Mouse (Mus musculus): ENCODE measurements around the gene Calcr. TPM values are rescaled to one million over a fixed set of nuclear protein-coding genes. Genes with fewer than 3 reads are reported as not detected.
A peak's percentile ranks its signal among the peaks of the same experiment; 100 is the strongest.

The Calcr gene
- 0.12 and 0.34 TPM in 2 replicates for polyA plus RNA-seq (2015; fragmentation: Nextera tagmentation; extraction: Ambion mirVana)

DNA sequence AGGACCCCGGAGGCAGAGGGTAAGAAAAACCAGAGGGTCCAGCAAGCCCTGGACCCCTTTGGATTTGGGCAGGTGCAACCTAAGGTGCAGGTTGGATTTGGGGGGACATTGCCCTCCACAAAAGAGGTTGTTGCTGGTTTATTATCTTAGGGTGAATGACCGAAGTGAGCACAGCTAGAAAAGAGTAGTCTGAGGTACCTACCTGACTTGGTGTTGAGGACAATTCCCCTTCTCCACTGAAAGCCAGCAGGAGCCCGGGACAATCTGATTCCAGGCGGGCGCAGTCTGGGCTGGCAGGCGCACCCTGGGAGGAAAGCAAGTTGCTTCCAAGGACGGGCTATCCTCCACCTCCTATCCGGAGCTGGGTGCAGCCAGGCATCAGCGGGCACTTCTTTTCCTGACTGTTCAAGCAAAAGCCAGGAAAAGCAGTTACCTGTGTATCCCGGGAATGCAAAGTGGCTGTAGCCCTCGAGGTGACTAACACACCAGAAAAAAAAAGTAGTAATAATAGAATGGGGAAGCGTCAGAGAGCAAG, at the start of gene Calcr:
Calcr (minus strand) TSS at position 485 of the 535 bp plus-strand sequence.
- peaks cover 30% of the 10 kb centered on the region for H3K27me3 ChIP-seq (ENCODE audit: control insufficient read depth, insufficient read depth, low read length)
- H3K36me3 ChIP-seq (ENCODE audit: control insufficient read depth, insufficient read depth, low read length) = no peaks in the 10 kb centered on the region
- ATAC-seq (ENCODE audit: insufficient read depth, low FRiP score) = no peak
- H3K4me2 ChIP-seq (ENCODE audit: low read depth, low read length) = peak within 1 kb of the TSS; percentile 91
- peak within 1 kb of the TSS; percentile 39 for H3K9ac ChIP-seq (ENCODE audit: low read length)
- no peaks in the 10 kb centered on the region for H3K9me3 ChIP-seq (replicated peaks; ENCODE audit: control insufficient read depth, low read length)
- H3K4me3 ChIP-seq (replicated peaks; ENCODE audit: low read length) = peak within 1 kb of the TSS; percentile 43
- H3K4me1 ChIP-seq (ENCODE audit: control insufficient read depth, insufficient read depth, low read length) = 0 out of 2 replicates have a peak, but pooled peaks cover 3% of the 10 kb centered on the region
- H3K27ac ChIP-seq (ENCODE audit: low read length) = no peak within 1 kb of the TSS
- WGBS = 4% methylated on average over 12 of the region's 12 CpGs

DNA sequence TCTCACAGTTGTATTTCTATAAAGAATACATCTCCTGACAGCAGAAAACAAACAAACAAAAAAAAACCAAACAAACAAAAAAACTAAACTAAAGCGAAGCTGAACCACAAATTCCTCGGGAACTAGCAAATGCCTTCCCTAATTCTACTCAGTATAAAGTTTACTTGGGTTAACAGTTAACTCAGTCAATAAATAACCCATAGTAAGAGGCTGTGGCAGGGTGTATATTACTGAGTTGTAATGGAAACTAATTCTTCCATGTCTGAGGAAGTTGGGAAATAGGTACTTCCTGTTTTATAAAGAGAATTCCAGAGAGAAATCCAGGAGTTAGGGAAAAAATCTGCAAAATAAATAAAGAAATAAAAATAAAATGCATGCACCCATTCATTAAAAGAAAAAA, 3.0 kb upstream of the Calcr start:
- Histone ChIP-seq H3K4me1 (ENCODE audit: control insufficient read depth, insufficient read depth, low read length) (0 out of 2 replicates have a peak, but pooled peaks cover 3% of the 10 kb centered on the region), H3K4me3 (replicated peaks; ENCODE audit: low read length) (no peak overlapping the region), H3K27ac (ENCODE audit: low read length) (no peak overlapping the region), H3K9ac (ENCODE audit: low read length) (no peak overlapping the region), H3K36me3 (ENCODE audit: control insufficient read depth, insufficient read depth, low read length) (no peaks in the 10 kb centered on the region), H3K9me3 (replicated peaks; ENCODE audit: control insufficient read depth, low read length) (no peaks in the 10 kb centered on the region), H3K4me2 (ENCODE audit: low read depth, low read length) (no peak overlapping the region), H3K27me3 (ENCODE audit: control insufficient read depth, insufficient read depth, low read length) (peaks cover 30% of the 10 kb centered on the region)
- WGBS = 59% methylated on average over 2 of the region's 2 CpGs
- no peak for ATAC-seq (ENCODE audit: insufficient read depth, low FRiP score)

DNA sequence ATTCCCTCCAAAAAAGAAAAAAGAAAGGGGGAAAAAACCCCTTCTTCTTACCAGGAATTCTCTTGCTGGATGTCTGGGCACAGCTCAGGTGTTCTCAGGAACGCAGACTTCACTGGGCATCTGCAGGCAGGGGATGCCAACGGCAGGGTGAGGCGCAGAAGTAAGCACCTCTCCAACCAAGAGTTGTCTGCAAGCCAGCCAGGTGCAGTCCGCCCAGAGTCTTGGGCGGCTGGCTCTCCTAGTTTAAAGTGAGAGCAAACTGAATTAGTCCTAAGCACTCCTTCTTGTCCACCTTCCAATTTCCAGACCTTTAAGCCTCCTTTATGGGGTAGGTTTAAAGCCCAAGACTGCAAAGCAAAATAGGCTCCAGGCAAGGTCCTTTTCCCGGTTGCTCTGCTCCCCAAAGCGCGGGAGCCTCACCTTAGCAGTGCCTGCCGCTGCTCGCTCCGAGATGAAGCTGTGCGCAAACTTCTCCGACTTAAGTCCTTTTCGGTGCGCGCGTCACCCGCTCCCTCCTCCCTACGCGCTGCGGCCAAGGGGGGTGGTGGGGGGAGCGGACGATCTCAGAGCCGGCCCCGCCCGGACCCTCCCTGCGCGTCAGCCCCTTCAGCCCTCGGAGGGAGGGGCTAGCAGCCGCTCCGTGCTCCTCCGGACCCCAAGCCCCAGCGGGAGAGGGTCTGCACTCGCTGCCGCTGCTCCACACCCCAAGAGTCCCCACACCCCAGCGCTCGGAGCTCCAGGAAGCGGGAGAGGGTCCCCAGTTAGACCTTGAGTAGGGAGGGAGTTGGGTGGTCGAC, 1.1 kb downstream of the Calcr start:
- 0 out of 2 replicates have a peak, but pooled peaks cover 3% of the 10 kb centered on the region for H3K4me1 ChIP-seq (ENCODE audit: control insufficient read depth, insufficient read depth, low read length)
- peak overlapping the region; percentile 91 for H3K4me2 ChIP-seq (ENCODE audit: low read depth, low read length)
- H3K9ac ChIP-seq (ENCODE audit: low read length) = peak overlapping the region; percentile 39
- ATAC-seq (ENCODE audit: insufficient read depth, low FRiP score) = no peak
- no peaks in the 10 kb centered on the region for H3K9me3 ChIP-seq (replicated peaks; ENCODE audit: control insufficient read depth, low read length)
- no peak overlapping the region for H3K27ac ChIP-seq (ENCODE audit: low read length)
- no peaks in the 10 kb centered on the region for H3K36me3 ChIP-seq (ENCODE audit: control insufficient read depth, insufficient read depth, low read length)
- H3K4me3 ChIP-seq (replicated peaks; ENCODE audit: low read length) = peak overlapping the region; percentile 43
- H3K27me3 ChIP-seq (ENCODE audit: control insufficient read depth, insufficient read depth, low read length) = peaks cover 30% of the 10 kb centered on the region
- WGBS = under 1% methylated on average over 38 of the region's 39 CpGs

DNA sequence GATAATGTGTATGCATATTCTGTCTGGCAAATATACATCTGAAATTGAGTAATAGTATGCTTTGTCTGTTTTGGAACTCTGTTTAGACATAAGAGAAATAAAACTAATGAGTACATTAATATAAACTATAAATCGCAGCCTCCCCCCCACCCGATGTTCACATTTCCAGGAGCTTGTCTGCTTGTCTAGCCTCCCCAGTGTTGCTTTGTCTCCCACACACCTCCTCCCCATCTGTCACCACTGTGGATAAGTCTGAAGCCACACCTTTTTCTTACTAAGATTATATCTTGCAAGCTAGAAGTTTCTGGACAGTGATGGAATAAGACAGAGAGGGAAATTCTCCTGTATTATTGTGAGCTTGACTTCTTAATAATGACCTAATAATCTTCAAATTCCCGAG, 12.9 kb downstream of the Calcr start:
- Histone ChIP-seq H3K4me2 (ENCODE audit: low read depth, low read length) (no peak overlapping the region), H3K4me1 (ENCODE audit: control insufficient read depth, insufficient read depth, low read length) (no peaks in the 10 kb centered on the region), H3K9me3 (replicated peaks; ENCODE audit: control insufficient read depth, low read length) (no peaks in the 10 kb centered on the region), H3K36me3 (ENCODE audit: control insufficient read depth, insufficient read depth, low read length) (no peaks in the 10 kb centered on the region), H3K27ac (ENCODE audit: low read length) (no peak overlapping the region), H3K4me3 (replicated peaks; ENCODE audit: low read length) (no peak overlapping the region), H3K27me3 (ENCODE audit: control insufficient read depth, insufficient read depth, low read length) (no peaks in the 10 kb centered on the region), H3K9ac (ENCODE audit: low read length) (no peak overlapping the region)
- ATAC-seq (ENCODE audit: insufficient read depth, low FRiP score) = no peak
- whole genome bisulfite sequencing = 75% methylated on average over 3 of the region's 3 CpGs

DNA sequence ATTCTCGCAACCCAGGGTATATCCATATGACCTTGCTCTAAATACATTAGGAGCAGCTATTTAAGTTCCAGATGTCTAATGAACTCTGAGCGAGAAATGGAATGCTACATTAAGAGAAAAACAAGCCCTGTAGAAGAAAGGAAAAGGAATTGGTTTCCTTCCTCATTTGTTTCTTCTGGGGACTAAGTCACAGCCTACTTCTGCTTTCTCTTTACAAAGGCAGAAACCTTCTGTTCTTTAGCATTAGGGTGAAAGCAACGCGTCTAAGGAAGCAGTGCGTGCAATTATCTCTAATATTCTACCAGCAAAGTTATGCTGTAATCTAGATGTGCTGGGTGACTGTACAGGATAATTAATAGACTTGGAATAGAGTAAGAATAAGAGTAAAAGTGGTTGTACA, 14.9 kb downstream of the Calcr start:
- H3K9me3 ChIP-seq (replicated peaks; ENCODE audit: control insufficient read depth, low read length) = no peaks in the 10 kb centered on the region
- no peak overlapping the region for H3K4me3 ChIP-seq (replicated peaks; ENCODE audit: low read length)
- WGBS = 77% methylated on average over 5 of the region's 5 CpGs
- no peak overlapping the region for H3K27ac ChIP-seq (ENCODE audit: low read length)
- no peaks in the 10 kb centered on the region for H3K4me1 ChIP-seq (ENCODE audit: control insufficient read depth, insufficient read depth, low read length)
- H3K27me3 ChIP-seq (ENCODE audit: control insufficient read depth, insufficient read depth, low read length) = no peaks in the 10 kb centered on the region
- no peak overlapping the region for H3K9ac ChIP-seq (ENCODE audit: low read length)
- no peak overlapping the region for H3K4me2 ChIP-seq (ENCODE audit: low read depth, low read length)
- no peaks in the 10 kb centered on the region for H3K36me3 ChIP-seq (ENCODE audit: control insufficient read depth, insufficient read depth, low read length)
- ATAC-seq (ENCODE audit: insufficient read depth, low FRiP score) = no peak

DNA sequence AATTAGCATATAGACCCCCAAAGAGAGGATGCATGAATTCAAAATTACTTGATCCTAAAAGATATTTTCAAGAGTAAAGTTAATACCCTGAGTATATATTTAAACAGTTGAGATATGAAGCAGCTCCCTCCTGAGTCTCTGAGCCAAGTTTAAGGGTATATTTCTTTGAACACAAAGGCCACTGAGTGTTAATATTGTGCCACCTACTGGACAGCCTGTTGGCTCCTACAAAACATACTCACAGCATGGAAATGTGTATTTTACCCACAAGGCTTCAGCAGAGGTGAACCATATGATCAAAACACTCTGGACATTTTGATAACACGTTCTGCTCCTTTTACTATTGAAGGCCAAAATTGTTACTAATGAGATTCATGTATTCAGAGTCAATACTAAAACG, 19.0 kb downstream of the Calcr start:
- H3K9ac ChIP-seq (ENCODE audit: low read length) = no peak overlapping the region
- H3K4me3 ChIP-seq (replicated peaks; ENCODE audit: low read length) = no peak overlapping the region
- no peak for ATAC-seq (ENCODE audit: insufficient read depth, low FRiP score)
- H3K36me3 ChIP-seq (ENCODE audit: control insufficient read depth, insufficient read depth, low read length) = no peaks in the 10 kb centered on the region
- H3K27ac ChIP-seq (ENCODE audit: low read length) = no peak overlapping the region
- no peaks in the 10 kb centered on the region for H3K4me1 ChIP-seq (ENCODE audit: control insufficient read depth, insufficient read depth, low read length)
- no peak overlapping the region for H3K4me2 ChIP-seq (ENCODE audit: low read depth, low read length)
- H3K9me3 ChIP-seq (replicated peaks; ENCODE audit: control insufficient read depth, low read length) = no peaks in the 10 kb centered on the region
- 42% methylated on average over 2 of the region's 2 CpGs for WGBS
- H3K27me3 ChIP-seq (ENCODE audit: control insufficient read depth, insufficient read depth, low read length) = no peaks in the 10 kb centered on the region

DNA sequence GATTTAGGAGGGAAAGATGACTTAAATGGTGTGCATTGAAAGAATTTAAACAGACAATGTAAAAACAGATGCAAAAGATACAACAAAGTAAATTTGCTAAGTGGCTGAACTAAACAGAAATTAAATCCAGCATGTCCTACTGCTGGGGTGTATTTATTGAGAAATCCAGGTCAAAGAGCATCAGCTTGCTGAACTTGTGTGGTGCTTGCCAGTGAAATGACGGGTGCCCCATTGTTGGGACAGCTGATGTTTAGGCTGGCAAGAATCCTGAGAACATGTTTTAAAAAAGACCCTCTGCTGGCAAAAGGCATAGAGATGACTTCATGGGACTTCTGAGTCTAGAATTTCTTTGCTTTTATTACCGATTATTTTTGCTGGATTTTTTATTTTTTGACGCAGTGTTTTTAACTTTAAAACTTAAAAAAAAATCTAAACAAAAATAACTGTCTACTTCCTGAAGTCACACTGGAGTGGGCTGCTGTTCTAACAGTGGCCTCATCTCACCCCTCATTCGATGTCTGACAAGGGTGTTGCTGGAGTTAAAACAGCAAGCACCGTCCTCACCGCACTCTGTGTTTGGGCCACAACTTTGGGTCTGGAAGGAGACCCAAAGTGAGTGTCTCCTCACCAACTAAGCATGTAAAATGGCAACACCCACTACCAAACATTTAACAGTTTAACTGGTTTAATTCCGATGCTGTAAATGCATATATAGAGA, 22.4 kb downstream of the Calcr start:
- Histone ChIP-seq H3K9me3 (replicated peaks; ENCODE audit: control insufficient read depth, low read length) (no peaks in the 10 kb centered on the region), H3K4me1 (ENCODE audit: control insufficient read depth, insufficient read depth, low read length) (no peaks in the 10 kb centered on the region), H3K4me3 (replicated peaks; ENCODE audit: low read length) (no peak overlapping the region), H3K27ac (ENCODE audit: low read length) (no peak overlapping the region), H3K27me3 (ENCODE audit: control insufficient read depth, insufficient read depth, low read length) (no peaks in the 10 kb centered on the region), H3K9ac (ENCODE audit: low read length) (no peak overlapping the region), H3K36me3 (ENCODE audit: control insufficient read depth, insufficient read depth, low read length) (no peaks in the 10 kb centered on the region), H3K4me2 (ENCODE audit: low read depth, low read length) (no peak overlapping the region)
- no peak for ATAC-seq (ENCODE audit: insufficient read depth, low FRiP score)
- WGBS = 75% methylated on average over 7 of the region's 7 CpGs

DNA sequence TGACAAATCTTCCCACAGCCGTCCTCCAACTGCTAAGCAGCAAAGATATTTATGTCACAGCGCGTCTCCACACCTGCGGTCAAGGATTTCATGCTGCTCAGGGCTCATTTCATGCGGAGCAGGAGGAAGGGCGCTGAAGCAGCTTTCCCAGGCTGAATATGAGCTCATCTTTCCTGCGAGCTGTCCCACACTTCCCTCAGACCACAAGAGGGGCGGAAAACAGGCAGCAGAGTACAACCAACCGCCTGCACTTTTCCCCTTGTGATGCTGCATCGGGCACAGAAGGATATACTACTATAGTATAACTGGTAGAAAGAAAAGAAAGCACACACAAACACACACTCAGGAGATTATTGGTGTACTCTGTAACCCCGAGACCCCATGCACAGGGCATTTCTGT, 23.2 kb downstream of the Calcr start:
- no peak for ATAC-seq (ENCODE audit: insufficient read depth, low FRiP score)
- Histone ChIP-seq H3K36me3 (ENCODE audit: control insufficient read depth, insufficient read depth, low read length) (no peaks in the 10 kb centered on the region), H3K4me2 (ENCODE audit: low read depth, low read length) (no peak overlapping the region), H3K9ac (ENCODE audit: low read length) (no peak overlapping the region), H3K9me3 (replicated peaks; ENCODE audit: control insufficient read depth, low read length) (no peaks in the 10 kb centered on the region), H3K27me3 (ENCODE audit: control insufficient read depth, insufficient read depth, low read length) (no peaks in the 10 kb centered on the region), H3K27ac (ENCODE audit: low read length) (no peak overlapping the region), H3K4me3 (replicated peaks; ENCODE audit: low read length) (no peak overlapping the region), H3K4me1 (ENCODE audit: control insufficient read depth, insufficient read depth, low read length) (no peaks in the 10 kb centered on the region)
- WGBS = 44% methylated on average over 11 of the region's 11 CpGs

DNA sequence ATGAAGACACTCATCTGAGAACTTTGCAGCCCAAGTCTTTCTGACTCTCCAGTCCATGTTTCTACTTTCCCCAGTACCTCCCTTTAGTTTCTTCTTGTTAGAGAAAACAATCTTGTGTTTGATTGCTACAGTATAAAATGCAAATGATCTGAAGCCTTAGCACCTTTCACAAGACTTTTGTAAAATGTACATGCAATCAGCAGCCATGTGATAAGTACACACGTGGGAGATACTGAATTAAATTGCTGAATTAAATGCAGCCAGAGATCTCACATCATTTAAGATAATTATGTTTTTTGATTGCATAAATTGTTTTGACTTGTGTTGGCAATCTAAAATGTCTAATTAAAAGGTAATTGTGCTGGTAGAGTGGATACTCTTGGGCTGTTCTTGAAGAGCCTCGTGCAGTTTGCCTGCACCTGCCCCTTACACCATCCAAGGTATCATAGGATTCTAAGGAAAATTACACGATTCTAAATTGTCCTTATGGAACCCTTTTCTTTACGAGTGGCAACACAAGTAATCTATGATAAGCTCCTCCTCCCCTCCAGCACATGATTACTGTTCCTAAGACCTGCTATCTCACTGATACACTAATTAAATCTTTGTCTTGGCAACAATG, 34.2 kb downstream of the Calcr start:
- WGBS = 68% methylated on average over 4 of the region's 4 CpGs
- ATAC-seq (ENCODE audit: insufficient read depth, low FRiP score) = no peak
- no peaks in the 10 kb centered on the region for H3K4me1 ChIP-seq (ENCODE audit: control insufficient read depth, insufficient read depth, low read length)
- no peaks in the 10 kb centered on the region for H3K36me3 ChIP-seq (ENCODE audit: control insufficient read depth, insufficient read depth, low read length)
- H3K9ac ChIP-seq (ENCODE audit: low read length) = no peak overlapping the region
- no peak overlapping the region for H3K4me2 ChIP-seq (ENCODE audit: low read depth, low read length)
- H3K4me3 ChIP-seq (replicated peaks; ENCODE audit: low read length) = no peak overlapping the region
- no peaks in the 10 kb centered on the region for H3K9me3 ChIP-seq (replicated peaks; ENCODE audit: control insufficient read depth, low read length)
- no peaks in the 10 kb centered on the region for H3K27me3 ChIP-seq (ENCODE audit: control insufficient read depth, insufficient read depth, low read length)
- H3K27ac ChIP-seq (ENCODE audit: low read length) = no peak overlapping the region

Data from stomach, embryonic 16.5 days (tissue).